Mouse (Mus musculus) forebrain, embryonic 15.5 days (tissue): Measurements from ENCODE around the gene Vmn2r30. TPM values are rescaled to one million over a fixed set of nuclear protein-coding genes. Genes with fewer than 3 reads are reported as not detected.
"Not testable (repeated sequence)": the region's sequence is repeated elsewhere in the genome, so short reads cannot be mapped to it uniquely, and the experiment has no call there.

Experiments used
- ATAC-seq: fragments of 200-750 bp; cut with Nextera tagmentation; replicated peaks from 2 replicates; pipeline ENCODE4 v1.8.0; 2017; ENCODE audit warnings: mild to moderate bottlenecking, moderate TSS enrichment, moderate library complexity
- H3K27ac ChIP-seq: fragments of 300-500 bp; sonication (generic); replicated peaks from 2 replicates; pipeline ENCODE4 v1.5.1; 2015; ENCODE audit warnings: mild to moderate bottlenecking, inconsistent platforms
- H3K27me3 ChIP-seq: fragments of 300-500 bp; sonication (generic); 2 replicates; pipeline ENCODE4 v1.6.1; 2015; ENCODE audit warnings: inconsistent platforms
- H3K36me3 ChIP-seq: fragments of 300-500 bp; sonication (generic); 2 replicates; pipeline ENCODE4 v1.6.1; 2015; ENCODE audit warnings: mild to moderate bottlenecking, inconsistent platforms
- H3K4me1 ChIP-seq: fragments of 300-500 bp; sonication (generic); 2 replicates; pipeline ENCODE4 v1.6.1; 2015; ENCODE audit warnings: inconsistent platforms
- H3K4me2 ChIP-seq: fragments of 300-500 bp; sonication (generic); replicated peaks from 2 replicates; pipeline ENCODE4 v1.6.1; 2015; ENCODE audit warnings: mild to moderate bottlenecking, inconsistent platforms
- H3K4me3 ChIP-seq: fragments of 300-500 bp; sonication (generic); 2 replicates; pipeline ENCODE4 v1.5.1; 2015; ENCODE audit warnings: mild to moderate bottlenecking, inconsistent platforms
- H3K9ac ChIP-seq: fragments of 300-500 bp; sonication (generic); replicated peaks from 2 replicates; pipeline ENCODE4 v1.6.1; 2015; ENCODE audit warnings: mild to moderate bottlenecking, inconsistent platforms
- H3K9me3 ChIP-seq: fragments of 300-500 bp; sonication (generic); 2 replicates; pipeline ENCODE4 v1.6.1; 2016; ENCODE audit warnings: inconsistent platforms
- WGBS: fragments of 180-500 bp; shearing (Covaris S2); methylation state at CpG from one replicate; pipeline ENCODE4 v1.1.7; 2015; ENCODE audit warnings: mixed read lengths; 5-methylcytosine and 5-hydroxymethylcytosine counted together
- microRNA-seq: library from miRNA; unstranded; fragments of <30 nt; microRNA quantifications from one replicate; pipeline ENCODE4, GENCODE M21; 2016
- polyA plus RNA-seq: library from polyadenylated mRNA; unstranded; fragments of >200 nt; fragmentation: Nextera tagmentation; extraction: Ambion mirVana; gene quantifications from 2 replicates; pipeline ENCODE4 v1.2.1, GENCODE M21; 2015

Gene Vmn2r30
- not detected in 2 replicates for polyA plus RNA-seq

GRCm38 (mm10) chr7:7337509-7337908, at the start of gene Vmn2r30:
Gene Vmn2r30 (minus strand): TSS chr7:7337609.
- not testable (repeated sequence) for H3K27ac ChIP-seq, H3K4me2 ChIP-seq, H3K9ac ChIP-seq, H3K9me3 ChIP-seq, ATAC-seq, H3K27me3 ChIP-seq, H3K4me1 ChIP-seq, H3K36me3 ChIP-seq, H3K4me3 ChIP-seq
- 50% methylated on average over 1 of the region's 1 CpGs for WGBS

GRCm38 (mm10) chr7:7374431-7374830, 37.0 kb upstream of the Vmn2r30 start, which contains the start of gene Gm45783:
Gene Gm45783 (minus strand): TSS chr7:7374573.
- ATAC-seq, H3K9me3 ChIP-seq, H3K36me3 ChIP-seq, H3K4me3 ChIP-seq, H3K4me2 ChIP-seq, H3K27me3 ChIP-seq, H3K4me1 ChIP-seq, H3K9ac ChIP-seq, H3K27ac ChIP-seq: not testable (repeated sequence)
- WGBS: 57% methylated on average over 12 of the region's 12 CpGs

- H3K9me3 ChIP-seq: no peaks in the 10 kb centered on the region
- H3K9ac ChIP-seq: no peak overlapping the region
- no peak overlapping the region for H3K27ac ChIP-seq
- H3K36me3 ChIP-seq: peaks cover 55% of the 10 kb centered on the region
- WGBS: 78% methylated on average over 16 of the region's 16 CpGs
- no peak overlapping the region for H3K4me2 ChIP-seq
- peaks cover 6% of the 10 kb centered on the region for H3K4me1 ChIP-seq
- H3K27me3 ChIP-seq: no peaks in the 10 kb centered on the region
- no peak overlapping the region for H3K4me3 ChIP-seq
- ATAC-seq: no peak
These were observed 41.8 kb downstream of the Vmn2r30 start for GRCm38 (mm10) chr7:7295595-7295994.

GRCm38 (mm10) chr7:7281383-7281782, 56.0 kb downstream of the Vmn2r30 start:
- ATAC-seq: no peak
- WGBS: 81% methylated on average over 1 of the region's 1 CpGs
- Histone ChIP-seq H3K9ac (no peak overlapping the region), H3K27me3 (no peaks in the 10 kb centered on the region), H3K4me3 (no peak overlapping the region), H3K27ac (no peak overlapping the region), H3K4me2 (no peak overlapping the region), H3K9me3 (no peaks in the 10 kb centered on the region), H3K4me1 (no peaks in the 10 kb centered on the region), H3K36me3 (peaks cover 35% of the 10 kb centered on the region)

GRCm38 (mm10) chr7:7277966-7278567, 59.3 kb downstream of the Vmn2r30 start, which contains the start of gene Gm45844:
Gene Gm45844 (minus strand): TSS chr7:7278289.
- peaks cover 11% of the 10 kb centered on the region for H3K36me3 ChIP-seq
- not testable (repeated sequence) for H3K27me3 ChIP-seq, H3K9me3 ChIP-seq, H3K4me1 ChIP-seq
- WGBS: 37% methylated on average over 45 of the region's 45 CpGs
- peak; percentile 99 for ATAC-seq
- peak within 1 kb of the TSS; percentile 19 for H3K4me2 ChIP-seq
- peak within 1 kb of the TSS; percentile 2; the same call in 1 of the 2 replicates for H3K9ac ChIP-seq
- peak within 1 kb of the TSS; percentile 33 for H3K27ac ChIP-seq
- H3K4me3 ChIP-seq: peak within 1 kb of the TSS; percentile 29

- Histone ChIP-seq H3K4me3 (peak overlapping the region; percentile 29), H3K9ac (peak overlapping the region; percentile 2; the same call in 1 of the 2 replicates), H3K27ac (peak overlapping the region; percentile 33), H3K4me2 (peak overlapping the region; percentile 19)
- H3K36me3 ChIP-seq, H3K9me3 ChIP-seq, H3K4me1 ChIP-seq, H3K27me3 ChIP-seq: not testable (repeated sequence)
- WGBS: 39% methylated on average over 24 of the region's 24 CpGs
- ATAC-seq: peak; percentile 75
These were observed 59.9 kb downstream of the Vmn2r30 start for GRCm38 (mm10) chr7:7277556-7277955.

Small RNAs within 50 kb of the gene (microRNA-seq; reads per million reads assigned to microRNA genes)
- 2.4 reads per million, percentile 3 among the genes with 10 or more reads in this experiment for gene Mir5620

Other genes with a start within 250 kb of the Vmn2r30 start
- gene Zfp954, start 216.1 kb downstream of the Vmn2r30 start, polyA plus RNA-seq: 25.1 and 26.5 TPM in 2 replicates
- gene Zfp773, start 200.9 kb downstream of the Vmn2r30 start, polyA plus RNA-seq: 17.4 and 17.5 TPM in 2 replicates
- 3.6 and 4.1 TPM in 2 replicates for gene Zfp418, start 166.3 kb downstream of the Vmn2r30 start, polyA plus RNA-seq
- 8.9 and 9.1 TPM in 2 replicates for gene Zfp772, start 127.6 kb downstream of the Vmn2r30 start, polyA plus RNA-seq
- 0.61 and 1.5 TPM in 2 replicates for gene Vmn2r29, start 90.3 kb downstream of the Vmn2r30 start, polyA plus RNA-seq
- 7.0 and 8.3 TPM in 2 replicates for gene Gm45844, start 59.3 kb downstream of the Vmn2r30 start, polyA plus RNA-seq
- gene Clcn4, start 36.8 kb downstream of the Vmn2r30 start, polyA plus RNA-seq: 173 and 183 TPM in 2 replicates
- not detected in 2 replicates for gene Gm45783, start 37.0 kb upstream of the Vmn2r30 start, polyA plus RNA-seq
- gene Vmn2r31, start 62.1 kb upstream of the Vmn2r30 start, polyA plus RNA-seq: not detected in 2 replicates
- not detected in 2 replicates for gene Vmn2r32, start 142.4 kb upstream of the Vmn2r30 start, polyA plus RNA-seq
- not detected in 2 replicates for gene Vmn2r33, start 229.2 kb upstream of the Vmn2r30 start, polyA plus RNA-seq